Mouse (Mus musculus): ENCODE data around the gene Trim28. TPM values are rescaled to one million over a fixed set of nuclear protein-coding genes. Genes with fewer than 3 reads are reported as not detected.

Trim28 gene
- 148 TPM for polyA plus RNA-seq (2017; shearing (Covaris generic))

DNA sequence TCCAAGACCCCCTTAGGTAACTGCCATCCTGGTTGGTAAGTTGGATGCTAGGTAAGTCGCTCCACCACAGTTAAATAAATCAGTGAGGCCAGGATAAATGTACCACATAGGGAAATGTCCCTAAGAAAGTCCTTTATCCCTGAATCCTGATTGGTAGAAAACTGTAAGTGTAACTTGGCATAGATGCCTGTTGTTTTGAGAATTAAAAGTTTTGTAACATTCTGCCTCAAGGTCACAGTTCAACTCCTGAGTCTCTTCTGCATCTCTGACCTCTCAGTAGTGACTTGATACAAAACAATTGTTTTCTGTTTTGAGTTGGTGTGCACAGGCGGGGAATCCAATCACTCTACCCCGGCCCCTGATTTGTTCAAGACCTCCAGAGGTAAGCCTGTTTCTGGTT lies at the start of gene Trim28:
Gene Trim28, plus strand, starts transcription at position 264 of the 400 bp plus-strand sequence.

DNA sequence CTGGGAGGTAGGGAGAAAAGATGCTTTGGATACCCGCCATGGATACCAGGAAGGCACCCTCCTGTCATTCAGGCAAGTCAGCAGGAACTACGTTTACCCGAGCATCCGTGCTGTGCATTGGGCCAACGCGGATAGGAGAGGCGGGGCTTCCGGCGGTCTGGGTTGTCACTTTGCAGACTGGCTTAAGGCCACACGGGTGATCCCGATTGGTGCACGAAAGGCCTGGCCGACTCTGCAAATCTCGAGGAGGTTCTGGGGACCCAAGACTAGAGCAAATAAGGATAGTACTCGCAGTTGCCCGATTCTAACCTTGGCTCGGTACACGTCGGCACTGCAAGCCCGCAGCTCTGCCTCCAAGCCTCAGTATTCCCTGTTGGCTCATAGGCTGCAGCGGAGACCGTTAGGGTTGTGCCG lies 33.2 kb upstream of the Trim28 start, which contains the start of gene Zfp324:
Gene Zfp324, plus strand, starts transcription at position 161 of the 414 bp plus-strand sequence.

DNA sequence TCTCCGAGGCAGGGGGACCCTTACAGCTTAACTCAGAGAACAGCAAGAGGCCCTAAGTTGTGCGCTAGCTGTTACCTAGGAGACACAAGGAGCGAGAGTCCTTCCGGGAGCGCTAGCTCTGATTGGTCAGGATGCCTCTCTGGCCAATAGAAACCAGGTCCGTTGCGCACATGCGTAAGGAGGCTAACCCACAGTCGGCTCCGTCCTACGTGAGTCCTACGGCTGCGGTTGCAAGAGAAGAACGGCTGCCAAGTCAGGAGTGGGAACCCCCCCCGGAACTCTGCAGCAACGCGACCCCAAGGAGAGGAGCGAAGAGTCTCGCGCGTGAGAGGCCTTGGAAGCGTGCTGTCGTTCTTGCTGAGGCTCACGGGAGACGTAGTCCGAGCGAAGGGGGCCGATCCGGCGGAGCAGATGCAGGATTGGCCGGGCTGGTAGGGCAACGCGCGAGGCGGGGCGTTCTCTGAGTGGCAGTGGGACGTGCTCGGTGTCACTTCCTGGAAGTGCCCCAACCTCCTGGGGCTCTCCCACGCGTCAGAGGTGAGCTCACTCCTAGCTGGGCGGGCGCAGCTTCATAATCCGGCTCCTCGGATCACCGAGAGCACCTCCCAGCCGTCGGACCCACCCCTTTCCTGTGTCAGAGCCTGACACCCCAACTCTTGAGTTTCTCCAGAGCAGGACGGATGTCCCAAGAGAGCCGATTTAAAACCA lies 21.1 kb upstream of the Trim28 start, which contains the start of gene Zfp446:
Gene Zfp446, plus strand, starts transcription at position 167 of the 708 bp plus-strand sequence.

DNA sequence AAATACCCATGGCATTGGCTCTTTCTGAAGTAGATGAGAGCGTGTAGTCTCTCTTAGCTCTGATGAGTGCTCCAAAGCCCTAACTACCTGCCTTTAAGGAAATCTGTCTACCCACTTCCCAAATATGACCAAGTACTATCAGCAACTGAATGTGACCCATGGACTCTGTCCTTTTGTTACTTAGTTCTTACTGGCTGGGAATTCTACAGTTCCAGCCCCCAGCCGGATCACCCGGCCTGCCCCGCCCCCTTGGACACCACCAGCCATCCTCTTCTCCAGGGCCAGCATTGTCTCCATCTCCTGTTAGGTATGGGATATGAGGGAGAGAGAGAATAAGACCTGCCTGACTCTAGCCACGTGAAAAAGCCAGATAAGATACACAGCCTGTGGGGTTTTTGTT lies 861 bp upstream of the Trim28 start, which contains the start of gene Slc27a5:
Gene Slc27a5, minus strand, starts transcription at position 140 of the 400 bp plus-strand sequence.

DNA sequence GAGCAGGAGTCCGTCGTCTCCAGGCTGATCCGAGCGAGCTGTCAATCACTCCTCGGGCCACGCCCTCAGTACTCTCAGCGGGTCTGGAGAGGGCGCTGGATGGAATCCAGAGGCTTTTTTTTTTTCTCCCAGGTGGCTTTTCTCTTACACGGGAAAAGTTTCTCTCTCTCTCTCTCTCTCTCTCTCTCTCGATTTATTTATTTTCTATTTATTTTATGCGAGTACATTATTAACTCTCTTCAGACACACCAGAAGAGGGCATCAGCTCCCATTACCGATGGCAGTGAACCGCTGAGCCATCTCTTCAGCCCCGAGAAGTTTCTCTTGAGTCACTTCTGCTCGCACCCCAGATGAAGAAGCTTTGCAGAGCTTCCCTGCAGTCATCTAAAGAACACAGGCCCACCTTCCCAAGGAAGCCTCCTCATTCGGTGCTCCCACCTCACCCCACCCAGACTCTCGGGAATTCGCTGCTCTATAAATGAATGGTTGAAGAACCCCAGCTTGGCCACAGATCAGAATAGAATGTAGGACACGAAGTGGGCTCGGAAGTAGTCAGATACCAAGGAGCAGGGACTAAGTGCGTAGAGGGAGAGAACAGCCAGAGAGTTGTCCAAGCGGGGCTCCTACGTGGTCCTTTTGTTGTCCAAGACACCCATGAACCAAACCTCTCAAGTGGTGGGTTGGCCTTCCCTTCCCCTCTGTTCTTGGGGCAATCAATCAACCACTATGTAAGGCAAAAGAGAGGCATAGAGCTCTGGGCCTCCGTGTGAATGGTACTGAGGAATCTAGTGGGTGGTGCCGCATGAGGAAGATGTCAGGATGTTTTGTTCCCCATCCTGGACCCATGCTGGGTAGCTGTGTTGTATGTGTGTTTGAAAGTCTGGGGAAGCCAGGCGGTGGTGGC lies 11.3 kb downstream of the Trim28 start, which contains the start of gene Zbtb45:
Gene Zbtb45, minus strand, starts transcription at position 30 of the 904 bp plus-strand sequence.

DNA sequence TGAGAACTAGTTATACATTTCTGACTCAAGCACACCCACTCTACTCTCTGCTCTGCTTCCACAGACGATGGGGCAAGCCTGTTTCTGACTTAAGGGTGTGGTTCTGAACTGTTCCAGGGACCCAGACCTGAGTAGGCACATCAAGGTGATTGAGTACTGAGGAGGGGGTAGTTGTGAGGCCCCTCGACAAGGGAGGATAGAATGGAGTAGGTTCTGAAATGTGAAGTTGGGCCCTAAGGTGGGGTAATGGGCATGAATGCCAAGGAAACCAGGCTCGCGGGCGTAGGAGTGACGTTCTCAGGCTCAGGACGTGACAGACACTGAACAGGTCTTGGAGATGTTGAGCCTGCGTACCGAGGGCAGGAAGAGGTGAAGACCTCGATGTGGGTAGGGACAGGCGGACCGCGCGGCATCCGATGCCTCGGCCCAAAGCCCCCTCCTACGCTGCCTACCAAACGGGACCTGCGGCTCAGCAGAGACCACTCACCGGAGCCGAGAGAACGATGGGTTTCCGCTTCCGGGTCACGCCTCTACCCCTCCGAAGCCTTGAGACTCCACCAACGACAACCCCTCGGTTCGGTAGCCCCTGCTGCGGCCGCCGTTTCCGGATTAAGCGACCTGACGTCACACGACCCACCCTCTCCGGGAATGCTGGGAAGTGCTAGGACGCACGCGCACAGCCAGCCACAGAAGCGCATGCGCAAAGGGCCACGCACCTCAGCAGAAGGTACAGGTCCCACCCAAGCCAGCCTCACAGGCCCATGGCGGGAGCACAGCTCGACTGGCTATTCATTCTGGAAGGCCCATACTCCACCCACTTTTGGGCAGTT lies 35.4 kb downstream of the Trim28 start, which contains the start of gene Chmp2a:
Gene Chmp2a, minus strand, starts transcription at position 660 of the 830 bp plus-strand sequence.

DNA sequence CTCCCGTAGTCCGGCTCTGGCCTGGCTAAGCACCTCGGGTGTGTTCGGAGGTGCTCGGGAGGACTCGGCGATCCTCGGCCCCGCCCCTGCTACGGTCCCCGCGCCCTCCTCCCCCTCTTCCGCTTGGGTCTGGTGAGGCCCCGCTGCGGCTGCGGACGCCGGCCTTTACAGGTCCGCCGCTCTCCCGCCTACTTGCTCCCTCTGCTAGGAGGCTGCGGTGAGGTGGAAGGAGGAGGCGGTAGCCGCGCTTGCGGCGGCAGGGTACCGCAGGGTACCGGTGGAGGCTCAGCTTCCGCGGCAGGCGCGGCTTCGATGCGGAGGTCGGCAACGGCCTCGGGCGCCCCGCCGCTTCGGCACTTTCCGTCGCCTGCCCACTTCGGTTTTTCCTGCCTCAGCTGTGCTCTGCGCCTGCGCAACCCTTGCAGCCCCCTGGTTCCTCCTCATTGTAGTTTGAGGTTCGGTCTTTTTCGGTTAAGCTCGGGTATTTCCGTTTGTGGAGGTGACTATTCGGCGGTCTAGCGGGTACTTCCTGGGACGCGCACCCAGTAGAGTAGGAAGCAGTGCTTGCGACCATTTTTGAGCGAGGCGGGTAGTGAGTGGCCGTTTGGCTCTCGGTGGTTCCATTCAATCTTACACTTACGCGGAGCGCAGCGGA lies 39.1 kb downstream of the Trim28 start, which contains the start of gene Ube2m:
Gene Ube2m, minus strand, starts transcription at position 375 of the 655 bp plus-strand sequence.

DNA sequence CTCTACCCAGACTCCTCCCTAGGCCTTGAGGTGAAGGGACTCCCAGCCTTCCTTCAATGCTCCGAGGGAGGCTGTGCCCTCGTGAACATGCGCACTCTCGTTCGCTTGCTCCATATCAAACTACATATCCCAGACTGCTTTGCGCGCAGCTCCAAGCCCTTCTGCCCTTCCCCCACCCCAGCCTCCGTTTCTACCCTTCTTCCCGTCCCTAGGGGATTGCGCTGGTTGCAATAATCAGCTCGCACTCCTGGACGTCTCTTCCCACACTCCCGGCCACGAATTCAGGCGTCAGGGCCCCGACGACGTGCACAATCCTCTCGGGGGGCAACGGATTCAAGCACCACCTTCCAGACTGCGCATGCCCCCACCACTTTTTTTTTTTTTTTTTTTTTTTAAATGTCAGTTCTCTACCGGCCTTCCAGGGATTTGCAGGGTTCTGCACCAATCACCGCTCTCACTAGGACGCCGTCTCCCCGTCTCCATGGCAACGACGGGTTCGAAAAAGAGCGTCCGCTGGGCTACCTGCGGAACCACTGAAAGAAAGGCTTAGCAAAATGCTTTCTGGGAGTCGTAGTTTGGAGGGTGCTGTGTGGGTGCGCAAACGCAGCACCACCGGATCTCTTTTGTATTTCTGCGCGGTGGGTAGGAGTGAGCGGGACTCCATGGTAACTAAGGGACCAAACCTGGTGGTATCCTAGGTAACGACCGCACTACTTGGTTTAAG lies 55.5 kb downstream of the Trim28 start, which contains the start of gene Mzf1:
Gene Mzf1, minus strand, starts transcription at position 478 of the 724 bp plus-strand sequence.

Other genes with a start within 250 kb of the Trim28 start
- 5.4 TPM for gene Zscan18, start 195.5 kb upstream of the Trim28 start, polyA plus RNA-seq (2017; shearing (Covaris generic))
- gene Zfp329, start 180.3 kb upstream of the Trim28 start, polyA plus RNA-seq (2017; shearing (Covaris generic)): 7.9 TPM
- 85.4 TPM for gene Zfp110, start 164.4 kb upstream of the Trim28 start, polyA plus RNA-seq (2017; shearing (Covaris generic))
- gene Zfp128, start 117.9 kb upstream of the Trim28 start, polyA plus RNA-seq (2017; shearing (Covaris generic)): 0.50 TPM
- 4.0 TPM for gene Zscan22, start 101.3 kb upstream of the Trim28 start, polyA plus RNA-seq (2017; shearing (Covaris generic))
- gene Rps5, start 76.8 kb upstream of the Trim28 start, polyA plus RNA-seq (2017; shearing (Covaris generic)): 1,269 TPM
- not detected for gene Rnf225, start 71.7 kb upstream of the Trim28 start, polyA plus RNA-seq (2017; shearing (Covaris generic))
- 3.0 TPM for gene Zfp324, start 33.3 kb upstream of the Trim28 start, polyA plus RNA-seq (2017; shearing (Covaris generic))
- gene Zfp446, start 21.3 kb upstream of the Trim28 start, polyA plus RNA-seq (2017; shearing (Covaris generic)): 5.8 TPM
- gene Slc27a5, start 922 bp upstream of the Trim28 start, polyA plus RNA-seq (2017; shearing (Covaris generic)): 0.37 TPM
- gene Zbtb45, start 10.9 kb downstream of the Trim28 start, polyA plus RNA-seq (2017; shearing (Covaris generic)): 8.6 TPM
- gene Chmp2a, start 35.7 kb downstream of the Trim28 start, polyA plus RNA-seq (2017; shearing (Covaris generic)): 144 TPM
- 133 TPM for gene Ube2m, start 39.2 kb downstream of the Trim28 start, polyA plus RNA-seq (2017; shearing (Covaris generic))
- 0.44 TPM for gene Mzf1, start 55.6 kb downstream of the Trim28 start, polyA plus RNA-seq (2017; shearing (Covaris generic))
- gene Vmn1r85, start 96.1 kb downstream of the Trim28 start, polyA plus RNA-seq (2017; shearing (Covaris generic)): not detected
- gene Vmn1r86, start 120.8 kb downstream of the Trim28 start, polyA plus RNA-seq (2017; shearing (Covaris generic)): not detected
- gene Vmn1r87, start 141.0 kb downstream of the Trim28 start, polyA plus RNA-seq (2017; shearing (Covaris generic)): 0.35 TPM
- 0.11 TPM for gene Vmn1r88, start 160.5 kb downstream of the Trim28 start, polyA plus RNA-seq (2017; shearing (Covaris generic))
- not detected for gene Vmn1r89, start 213.9 kb downstream of the Trim28 start, polyA plus RNA-seq (2017; shearing (Covaris generic))

Measured in naive thymus-derived CD4-positive, alpha-beta T cell, adult 5 months (primary cell).